Mouse (Mus musculus): ENCODE measurements at regions not wholly inside any gene's neighbourhood (a gene's known extent, or its start where the extent isn't known, plus 50 kb on each side); places are given as distances from the start of the nearest gene placed in this dataset.
A peak's percentile ranks its signal among the peaks of the same experiment; 100 is the strongest.
"Not testable (repeated sequence)": the region's sequence is repeated elsewhere in the genome, so short reads cannot be mapped to it uniquely, and the experiment has no call there.

GRCm38 (mm10) chr9:83728428-83728827 is 77.6 kb downstream of the Elovl4 start:
- DNase-seq, result no peak

- DNase-seq, result peak; percentile 64
Measured at GRCm38 (mm10) chr9:83727462-83728189, 78.5 kb downstream of the Elovl4 start.

GRCm38 (mm10) chr9:83726979-83727378 is 79.1 kb downstream of the Elovl4 start:
- DNase-seq, result no peak

- peak; percentile 18 for DNase-seq
Measured at GRCm38 (mm10) chr9:83726105-83726504, 80.0 kb downstream of the Elovl4 start.

- no peak for DNase-seq
Measured at GRCm38 (mm10) chr9:83725545-83725944, 80.5 kb downstream of the Elovl4 start.

- DNase-seq, result no peak
Measured at GRCm38 (mm10) chr9:83720982-83721381, 85.1 kb downstream of the Elovl4 start.

- no peak for DNase-seq
Measured at GRCm38 (mm10) chr9:83719811-83720210, 86.3 kb downstream of the Elovl4 start.

GRCm38 (mm10) chr9:83718084-83718483 is 88.0 kb downstream of the Elovl4 start:
- DNase-seq, result not testable (repeated sequence)

- DNase-seq, result no peak
Measured at GRCm38 (mm10) chr9:83716101-83716763, 89.8 kb downstream of the Elovl4 start.

GRCm38 (mm10) chr9:83707361-83707760 is 98.7 kb downstream of the Elovl4 start:
- no peak for DNase-seq

- no peak for DNase-seq
Measured at GRCm38 (mm10) chr9:83706071-83706470, 100.0 kb downstream of the Elovl4 start.

GRCm38 (mm10) chr9:83704186-83704585 is 101.9 kb downstream of the Elovl4 start:
- no peak for DNase-seq

- no peak for DNase-seq
Measured at GRCm38 (mm10) chr9:83700916-83701315, 105.2 kb downstream of the Elovl4 start.

GRCm38 (mm10) chr9:83700056-83700455 is 106.0 kb downstream of the Elovl4 start:
- no peak for DNase-seq

GRCm38 (mm10) chr9:83691332-83692198 is 114.5 kb downstream of the Elovl4 start:
- DNase-seq, result peak; percentile 61

Measured in lung, postnatal 14 days (tissue).